Mouse (Mus musculus) macrophage (primary cell): ENCODE data around the gene Dgat2l6. TPM values are rescaled to one million over a fixed set of nuclear protein-coding genes. Genes with fewer than 3 reads are reported as not detected.

Source experiments
- H3K27ac ChIP-seq: fragments of 350-480 bp; formaldehyde crosslinking; 2 replicates; pipeline ENCODE4 v1.9.0; 2021
- H3K36me3 ChIP-seq: fragments of 350-480 bp; formaldehyde crosslinking; 2 replicates; pipeline ENCODE4 v1.9.0; 2021; ENCODE audit errors: inconsistent target
- H3K4me3 ChIP-seq: fragments of 350-480 bp; formaldehyde crosslinking; 2 replicates; pipeline ENCODE4 v1.9.0; 2021; ENCODE audit errors: inconsistent target
- H3K79me2 ChIP-seq: fragments of 350-480 bp; formaldehyde crosslinking; 2 replicates; pipeline ENCODE4 v1.9.0; 2021; ENCODE audit errors: inconsistent target
- WGBS: methylation state at CpG from one replicate; pipeline ENCODE4 v1.1.7; 2026; ENCODE audit warnings: inconsistent platforms; ENCODE audit not compliant: missing documents; 5-methylcytosine and 5-hydroxymethylcytosine counted together
- polyA plus RNA-seq: library from polyadenylated mRNA; stranded (reverse); fragments of 250-400 nt; gene quantifications from 3 replicates; pipeline ENCODE4 v1.2.4, GENCODE M21; 2018; ENCODE audit warnings: inconsistent platforms
- total RNA-seq, 78 experiments: library from RNA; depleted of rRNA; stranded (reverse); fragments of 250-400 nt; gene quantifications; 1 replicate in 9 of 78; 2 replicates in 24 of 78; 3 replicates in 43 of 78; 4 replicates in 2 of 78; pipeline ENCODE4 v1.2.4; 2018; ENCODE audit warnings: inconsistent platforms in 56 of 78

Dgat2l6 gene
- total RNA-seq (2018; cell fraction: chromatin; rRNA removed) = under 1 TPM in 2 of 26 experiments, not detected in 24; 0.13 to 0.16 TPM
- not detected for total RNA-seq (2018; cell fraction: cytosol; rRNA removed)
- total RNA-seq (2018; cell fraction: nucleus; rRNA removed) = under 1 TPM in 2 of 26 experiments, not detected in 24; 0.24 to 0.46 TPM
- polyA plus RNA-seq = not detected in 3 replicates

GRCm38 (mm10) chrX:100524471-100524870, at the start of gene Dgat2l6:
Dgat2l6 (plus strand) TSS chrX:100524838.
- Histone ChIP-seq H3K79me2 (no peaks in the 10 kb centered on the region), H3K27ac (no peak within 1 kb of the TSS), H3K4me3 (no peak within 1 kb of the TSS), H3K36me3 (no peaks in the 10 kb centered on the region)
- 86% methylated on average over 3 of the region's 4 CpGs for WGBS

DNA sequence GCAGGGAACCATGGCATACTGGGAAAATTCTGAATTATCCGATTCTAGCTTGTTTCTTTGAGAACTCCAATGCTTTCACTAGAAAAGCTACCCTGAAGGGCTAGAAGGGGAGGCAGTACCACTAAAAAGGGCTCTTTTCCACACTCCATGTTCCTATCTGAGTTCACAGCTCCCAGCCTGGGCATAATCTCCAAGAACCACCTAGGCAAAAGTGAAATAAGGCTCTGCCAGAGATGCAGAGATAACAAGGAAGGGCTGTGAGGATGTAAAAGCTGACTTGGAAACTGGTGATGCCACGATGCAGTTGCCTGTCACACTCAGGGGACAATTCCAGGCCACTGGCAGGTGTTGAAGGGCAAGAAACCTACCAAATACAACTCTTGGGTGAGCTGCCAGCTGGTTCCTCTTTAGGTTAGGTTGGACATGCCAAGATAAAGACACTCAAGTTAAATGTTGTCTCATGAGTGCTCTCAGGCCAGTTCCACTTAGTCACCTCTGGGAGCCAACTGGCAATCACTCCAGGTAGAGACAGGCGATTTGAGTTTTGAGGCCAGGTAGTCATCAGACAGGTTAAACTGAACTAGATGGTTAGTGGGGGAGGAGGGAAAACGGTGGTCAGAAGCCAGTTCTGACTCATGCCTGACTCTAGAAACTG, 48.9 kb upstream of the Dgat2l6 start:
- 60% methylated on average over 4 of the region's 4 CpGs for WGBS
- no peak overlapping the region for H3K4me3 ChIP-seq
- no peaks in the 10 kb centered on the region for H3K36me3 ChIP-seq
- H3K27ac ChIP-seq = no peak overlapping the region
- no peaks in the 10 kb centered on the region for H3K79me2 ChIP-seq

- Histone ChIP-seq H3K4me3 (no peak overlapping the region), H3K79me2 (no peaks in the 10 kb centered on the region), H3K27ac (no peak overlapping the region), H3K36me3 (no peaks in the 10 kb centered on the region)
- WGBS = 25% methylated on average over 3 of the region's 3 CpGs
Measured at GRCm38 (mm10) chrX:100480317-100480716, 44.3 kb upstream of the Dgat2l6 start.

DNA sequence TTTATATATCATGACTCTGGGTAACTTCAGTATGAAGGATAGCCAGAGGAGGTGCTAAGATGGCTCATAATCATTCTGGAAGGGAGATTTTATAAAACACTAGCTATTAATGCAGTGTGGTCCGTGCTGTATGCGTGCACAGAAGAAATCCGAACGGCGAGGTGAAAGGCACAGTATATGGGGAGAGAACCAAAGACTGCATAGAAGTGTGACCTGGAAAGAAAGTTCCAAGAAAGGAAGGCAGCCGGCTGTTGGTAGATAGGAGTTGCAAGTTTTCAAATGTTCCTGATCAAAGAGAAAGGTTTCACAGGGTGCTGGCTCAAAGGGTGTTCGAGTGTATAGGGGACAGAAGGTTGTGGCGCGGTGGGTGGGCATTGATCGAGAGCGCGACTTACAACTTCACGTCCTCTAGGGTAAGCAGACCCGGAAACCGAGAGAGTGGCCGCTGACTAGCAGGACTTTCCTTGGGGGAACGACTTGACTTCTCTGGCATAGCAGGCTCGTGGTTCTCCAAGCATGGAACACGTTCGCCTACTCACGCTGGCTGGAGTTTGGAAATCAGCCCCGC, 31.1 kb upstream of the Dgat2l6 start:
- Histone ChIP-seq H3K4me3 (peak overlapping the region; percentile 80), H3K36me3 (no peaks in the 10 kb centered on the region), H3K27ac (no peak overlapping the region), H3K79me2 (peaks cover 17% of the 10 kb centered on the region; the same call in 1 of the 2 replicates)
- 31% methylated on average over 22 of the region's 22 CpGs for WGBS

- Histone ChIP-seq H3K79me2 (peaks cover 17% of the 10 kb centered on the region; the same call in 1 of the 2 replicates), H3K4me3 (peak within 1 kb of the TSS; percentile 80), H3K36me3 (no peaks in the 10 kb centered on the region), H3K27ac (peak within 1 kb of the TSS; percentile 65)
- WGBS = 20% methylated on average over 32 of the region's 32 CpGs
Measured at GRCm38 (mm10) chrX:100494068-100494978, 30.3 kb upstream of the Dgat2l6 start, which contains the start of gene Igbp1. Igbp1 (plus strand) TSS chrX:100494291.

DNA sequence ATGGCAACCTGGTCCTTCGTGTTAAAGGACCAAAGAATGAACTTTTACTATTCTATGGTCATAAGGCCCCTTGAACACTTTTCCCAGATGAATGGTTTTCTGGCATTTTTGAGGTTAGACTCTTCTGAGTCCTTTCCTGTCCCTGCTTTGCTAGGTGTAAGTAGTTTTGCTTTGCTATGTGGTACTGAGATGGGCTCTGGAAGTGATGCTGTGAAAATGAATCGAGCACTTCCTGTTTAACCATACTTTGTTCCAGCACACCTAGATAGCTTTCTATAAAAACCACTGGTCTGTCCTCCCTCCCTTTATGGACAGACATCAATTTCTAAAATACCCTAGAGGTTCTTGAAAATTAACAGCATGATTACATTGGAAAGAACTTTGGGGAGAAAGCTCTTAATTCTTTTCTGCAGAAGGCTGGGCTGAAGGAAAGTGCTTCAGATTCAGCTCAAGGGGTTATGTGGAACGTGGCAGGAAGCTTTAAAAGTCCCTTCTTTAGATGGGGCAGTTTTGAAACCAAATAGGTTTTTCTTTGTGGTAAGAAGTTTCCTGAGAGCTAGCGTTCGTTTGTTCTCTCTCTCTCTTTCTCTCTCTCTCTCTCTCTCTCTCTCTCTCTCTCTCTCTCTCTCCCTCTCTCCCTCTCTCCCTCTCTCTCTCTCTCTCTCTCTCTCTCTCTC, 20.3 kb upstream of the Dgat2l6 start:
- Histone ChIP-seq H3K4me3 (no peak overlapping the region), H3K36me3 (no peaks in the 10 kb centered on the region), H3K79me2 (no peaks in the 10 kb centered on the region), H3K27ac (no peak overlapping the region)
- 55% methylated on average over 2 of the region's 5 CpGs for WGBS

GRCm38 (mm10) chrX:100508164-100508563, 16.5 kb upstream of the Dgat2l6 start:
- WGBS = 71% methylated on average over 3 of the region's 4 CpGs
- H3K4me3 ChIP-seq = no peak overlapping the region
- H3K27ac ChIP-seq = 0 out of 2 replicates have a peak overlapping the region, but pooled peaks have one; percentile 10
- H3K36me3 ChIP-seq = no peaks in the 10 kb centered on the region
- no peaks in the 10 kb centered on the region for H3K79me2 ChIP-seq

DNA sequence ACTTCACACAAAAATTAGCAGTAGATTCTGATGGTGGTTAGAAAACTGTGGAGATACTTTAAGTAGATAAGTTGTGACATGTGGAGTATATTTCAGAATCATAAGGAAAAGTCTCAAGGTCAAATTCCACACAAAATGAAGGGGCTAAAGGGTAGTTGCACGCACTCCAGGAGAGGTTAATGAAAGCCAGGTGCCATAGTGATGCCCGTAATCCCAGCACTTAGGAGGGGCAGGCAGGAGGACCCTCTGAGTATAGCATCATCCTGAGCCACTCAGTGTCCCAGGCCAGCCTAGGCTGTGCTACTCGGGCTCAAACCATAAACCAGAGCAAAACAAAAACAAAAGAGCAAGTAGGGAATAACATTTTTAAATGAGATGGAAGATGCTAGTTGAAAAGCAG, 14.7 kb upstream of the Dgat2l6 start:
- H3K27ac ChIP-seq = no peak overlapping the region
- H3K79me2 ChIP-seq = no peaks in the 10 kb centered on the region
- WGBS = 96% methylated on average over 3 of the region's 3 CpGs
- H3K4me3 ChIP-seq = no peak overlapping the region
- H3K36me3 ChIP-seq = no peaks in the 10 kb centered on the region

GRCm38 (mm10) chrX:100516683-100517082, 8.0 kb upstream of the Dgat2l6 start:
- H3K36me3 ChIP-seq = no peaks in the 10 kb centered on the region
- no peak overlapping the region for H3K27ac ChIP-seq
- H3K79me2 ChIP-seq = no peaks in the 10 kb centered on the region
- WGBS = 74% methylated on average over 3 of the region's 3 CpGs
- H3K4me3 ChIP-seq = no peak overlapping the region

GRCm38 (mm10) chrX:100517626-100518025, 7.0 kb upstream of the Dgat2l6 start:
- Histone ChIP-seq H3K36me3 (no peaks in the 10 kb centered on the region), H3K79me2 (no peaks in the 10 kb centered on the region)

GRCm38 (mm10) chrX:100518532-100518931, 6.1 kb upstream of the Dgat2l6 start:
- no peak overlapping the region for H3K27ac ChIP-seq
- H3K36me3 ChIP-seq = no peaks in the 10 kb centered on the region
- H3K4me3 ChIP-seq = no peak overlapping the region
- WGBS = 46% methylated on average over 2 of the region's 2 CpGs
- no peaks in the 10 kb centered on the region for H3K79me2 ChIP-seq

More at GRCm38 (mm10) chrX:100517626-100518025, 7.0 kb upstream of the Dgat2l6 start:
- Histone ChIP-seq H3K27ac (no peak overlapping the region), H3K4me3 (no peak overlapping the region)
- 94% methylated on average over 6 of the region's 6 CpGs for WGBS

DNA sequence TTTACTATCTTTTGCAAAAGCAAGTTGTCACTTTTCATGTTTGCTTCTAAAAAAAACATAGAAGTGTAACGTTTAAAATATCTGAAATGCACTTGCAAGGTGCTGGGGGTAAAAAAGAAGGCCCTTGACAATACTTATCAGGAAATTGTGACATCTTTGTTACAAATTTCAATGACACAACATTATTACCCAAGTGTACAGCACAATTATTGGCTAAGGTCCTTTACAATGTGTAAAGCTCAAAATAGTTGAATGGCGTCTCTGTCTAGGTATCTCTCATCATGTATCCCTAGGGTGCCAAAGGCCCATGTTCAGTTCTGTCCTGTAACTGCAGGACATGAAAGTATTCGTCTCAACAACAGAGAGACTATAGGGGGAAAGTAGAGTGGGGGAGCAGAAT, 31.4 kb downstream of the Dgat2l6 start:
- Histone ChIP-seq H3K4me3 (no peak overlapping the region), H3K36me3 (no peaks in the 10 kb centered on the region), H3K27ac (no peak overlapping the region), H3K79me2 (no peaks in the 10 kb centered on the region)
- WGBS = 81% methylated on average over 2 of the region's 3 CpGs

DNA sequence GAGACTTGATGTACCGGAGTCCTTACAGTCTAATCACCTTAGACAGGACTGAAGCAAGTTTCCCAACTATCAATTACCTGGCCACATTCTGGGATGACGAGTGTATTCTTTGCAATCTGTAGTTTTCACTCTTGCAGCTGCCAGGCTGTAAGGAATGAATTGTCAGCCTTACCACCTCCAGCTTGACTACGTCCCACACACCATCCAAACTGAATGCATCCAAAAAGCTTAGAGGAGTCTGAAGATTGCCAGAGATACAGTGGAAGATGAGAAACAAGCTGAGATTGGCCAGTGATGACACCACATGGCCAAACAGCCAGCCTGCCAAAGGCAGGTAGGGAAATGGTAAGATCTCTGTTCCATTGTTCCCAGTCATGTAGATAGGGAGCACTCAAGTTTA, 41.1 kb downstream of the Dgat2l6 start:
- Histone ChIP-seq H3K36me3 (no peaks in the 10 kb centered on the region), H3K27ac (no peak overlapping the region), H3K4me3 (no peak overlapping the region), H3K79me2 (no peaks in the 10 kb centered on the region)
- 95% methylated on average over 3 of the region's 3 CpGs for WGBS

GRCm38 (mm10) chrX:100571951-100572350, 47.3 kb downstream of the Dgat2l6 start, which contains the start of gene Awat1:
Awat1 (plus strand) TSS chrX:100572251.
- Histone ChIP-seq H3K27ac (no peak within 1 kb of the TSS), H3K36me3 (no peaks in the 10 kb centered on the region), H3K4me3 (no peak within 1 kb of the TSS), H3K79me2 (no peaks in the 10 kb centered on the region)
- 92% methylated on average over 1 of the region's 1 CpGs for WGBS
